Mouse (Mus musculus): Measurements from ENCODE around the gene Cib1.

Gene Cib1

DNA sequence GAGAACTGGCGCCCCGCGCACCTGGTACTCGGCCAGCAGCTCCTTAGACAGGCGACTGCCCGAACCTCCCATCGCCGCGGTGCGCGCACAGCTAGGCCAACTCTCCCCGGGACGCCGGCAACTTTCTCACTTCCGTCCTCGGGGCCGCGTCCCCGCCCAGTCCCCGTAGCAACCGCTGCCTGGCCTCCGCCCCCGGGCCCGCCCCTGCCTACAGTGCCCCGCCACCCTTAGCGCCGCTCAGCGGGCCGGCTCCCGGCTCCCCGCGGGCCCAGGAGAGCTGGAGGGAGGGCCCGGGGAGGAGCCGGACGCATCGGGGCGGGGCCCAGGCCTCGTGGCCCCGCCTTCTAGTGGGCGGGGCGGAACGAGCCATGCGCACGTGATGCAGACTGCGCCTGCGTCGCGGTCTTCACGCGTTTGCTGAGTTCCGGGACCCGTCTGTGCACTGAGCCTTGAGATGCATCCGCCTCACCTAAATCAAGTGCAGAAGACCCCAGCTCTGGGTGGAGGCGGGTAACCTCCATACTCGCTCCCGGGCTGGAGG is at the start of gene Cib1, which contains the start of gene Gdpgp1:
TSS of gene Cib1 (minus strand) at position 325 of the 541 bp plus-strand sequence.
TSS of gene Gdpgp1 (plus strand) at position 377 of the 541 bp plus-strand sequence.
- peak; percentile 97 for DNase-seq (ENCODE audit: extremely low read depth, insufficient read length, low spot score)

DNA sequence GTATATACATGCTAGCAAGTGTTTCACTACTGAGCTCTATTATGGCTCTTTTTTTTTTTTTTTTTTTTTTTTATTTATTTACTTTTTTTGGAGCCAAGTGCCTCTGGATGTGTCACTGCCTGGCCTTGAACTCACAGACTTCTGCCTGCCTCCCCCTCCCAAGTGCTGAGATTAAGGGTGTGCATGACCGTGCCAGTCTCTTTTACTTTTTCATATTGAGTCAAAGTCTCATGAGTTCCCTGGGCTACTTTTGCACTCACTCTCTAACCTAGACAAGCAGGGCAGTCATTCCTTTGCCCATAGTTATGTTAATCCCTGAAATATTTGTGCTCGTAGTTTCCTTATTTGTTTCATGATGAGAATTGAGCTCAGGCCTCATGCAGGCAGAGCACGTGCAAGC is 49.0 kb upstream of the Cib1 start:
- DNase-seq (ENCODE audit: extremely low read depth, insufficient read length, low spot score) = no peak

DNA sequence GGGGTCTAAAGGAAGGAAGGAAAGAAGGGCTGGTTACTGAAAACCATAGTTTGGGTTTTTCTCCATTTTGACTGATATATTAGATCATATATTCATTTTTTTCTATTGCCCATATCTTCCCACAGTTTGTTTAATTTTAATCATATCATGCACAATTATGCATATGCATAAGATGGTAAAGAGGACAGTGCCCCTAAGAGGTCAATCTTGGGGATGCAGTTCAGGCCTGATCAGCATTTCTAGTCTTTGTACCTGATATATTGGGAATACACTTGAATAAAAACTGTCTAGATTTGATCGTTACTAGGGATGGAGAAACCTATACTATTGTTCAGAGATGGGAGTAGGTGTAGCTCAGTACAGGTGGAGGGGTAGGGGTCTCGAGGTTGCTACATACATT is 48.4 kb upstream of the Cib1 start:
- DNase-seq (ENCODE audit: extremely low read depth, insufficient read length, low spot score) = no peak

DNA sequence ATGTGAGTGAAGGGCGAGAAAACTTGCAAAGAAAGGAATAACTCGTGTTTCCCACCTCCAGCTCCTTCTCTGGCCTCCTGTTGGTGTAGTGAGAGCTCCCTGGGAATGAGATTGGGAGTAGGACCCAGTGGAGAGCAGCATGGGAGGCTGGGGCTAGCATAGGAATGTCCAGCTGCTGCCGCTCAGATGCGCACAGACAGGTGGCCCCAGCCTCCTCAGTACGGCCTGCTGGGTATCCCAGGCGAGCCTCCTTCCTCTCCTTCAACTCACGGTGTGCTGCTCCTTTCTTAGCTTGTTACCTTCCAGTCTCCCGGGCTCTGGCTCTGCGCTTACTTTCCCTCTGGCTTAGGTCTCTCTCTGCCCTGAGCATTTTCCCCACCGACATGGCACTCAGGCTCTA is 47.4 kb upstream of the Cib1 start:
- DNase-seq (ENCODE audit: extremely low read depth, insufficient read length, low spot score) = no peak

DNA sequence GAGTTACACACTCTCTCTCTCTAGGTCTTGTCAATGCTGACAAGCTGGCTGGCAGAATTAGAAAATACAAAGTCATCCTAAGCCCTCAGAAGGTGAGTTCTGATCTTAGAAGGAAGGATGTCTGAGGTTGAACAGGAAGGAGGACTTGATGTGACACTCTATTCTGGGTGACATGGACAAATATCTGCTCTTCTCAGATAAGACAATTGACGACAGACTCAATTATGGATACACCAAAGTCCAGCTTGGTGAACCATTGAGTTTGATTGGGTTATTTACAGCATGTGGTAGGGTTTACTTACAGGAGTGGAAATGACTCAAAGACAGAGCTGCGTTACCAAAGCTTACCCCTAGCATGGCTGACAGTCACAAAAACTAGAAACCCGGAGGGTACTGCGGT is 43.8 kb upstream of the Cib1 start:
- no peak for DNase-seq (ENCODE audit: extremely low read depth, insufficient read length, low spot score)

DNA sequence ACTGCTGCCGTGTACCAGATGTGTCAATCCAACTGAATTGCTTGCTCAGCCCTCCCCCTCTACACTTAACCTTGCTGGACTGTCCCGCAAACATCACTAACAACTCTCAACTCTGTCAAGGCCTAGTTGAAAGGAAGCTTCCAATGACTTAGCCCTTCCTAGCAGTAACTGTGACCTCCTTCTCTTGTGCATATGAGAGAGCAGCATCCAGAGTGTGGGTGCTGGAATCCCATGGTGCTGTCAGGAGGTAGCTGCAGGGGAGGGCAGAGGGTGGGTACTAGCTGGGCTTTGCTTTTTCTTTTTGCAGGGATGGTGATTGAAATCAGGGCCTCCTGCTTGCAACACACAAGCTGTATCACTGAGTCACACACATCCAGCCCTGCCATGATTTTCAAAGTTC is 40.8 kb upstream of the Cib1 start:
- no peak for DNase-seq (ENCODE audit: extremely low read depth, insufficient read length, low spot score)

DNA sequence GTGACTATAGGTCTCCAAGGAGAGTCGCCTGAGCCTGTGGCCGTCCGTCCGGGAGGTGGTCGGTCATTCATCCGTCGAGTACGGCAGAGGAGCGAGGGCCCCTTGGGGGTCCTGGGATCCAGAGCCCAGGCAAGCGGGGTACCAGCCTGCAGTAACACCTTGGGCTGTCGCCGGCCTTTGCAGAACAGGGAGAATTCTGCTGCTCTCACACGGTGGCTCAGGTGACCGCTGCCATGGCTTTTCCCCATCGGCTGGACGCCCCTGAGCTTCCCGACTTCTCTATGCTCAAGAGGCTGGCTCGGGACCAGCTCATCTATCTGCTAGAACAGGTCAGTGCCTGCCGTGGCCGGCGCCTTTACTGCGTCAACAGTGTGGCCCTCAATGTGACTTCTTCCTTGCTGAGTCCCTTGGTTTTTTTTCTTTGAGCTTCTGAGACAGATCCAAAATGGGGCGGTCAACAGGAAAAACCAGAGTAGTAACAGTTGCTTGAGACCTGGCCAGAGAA is 37.2 kb upstream of the Cib1 start:
- no peak for DNase-seq (ENCODE audit: extremely low read depth, insufficient read length, low spot score)

DNA sequence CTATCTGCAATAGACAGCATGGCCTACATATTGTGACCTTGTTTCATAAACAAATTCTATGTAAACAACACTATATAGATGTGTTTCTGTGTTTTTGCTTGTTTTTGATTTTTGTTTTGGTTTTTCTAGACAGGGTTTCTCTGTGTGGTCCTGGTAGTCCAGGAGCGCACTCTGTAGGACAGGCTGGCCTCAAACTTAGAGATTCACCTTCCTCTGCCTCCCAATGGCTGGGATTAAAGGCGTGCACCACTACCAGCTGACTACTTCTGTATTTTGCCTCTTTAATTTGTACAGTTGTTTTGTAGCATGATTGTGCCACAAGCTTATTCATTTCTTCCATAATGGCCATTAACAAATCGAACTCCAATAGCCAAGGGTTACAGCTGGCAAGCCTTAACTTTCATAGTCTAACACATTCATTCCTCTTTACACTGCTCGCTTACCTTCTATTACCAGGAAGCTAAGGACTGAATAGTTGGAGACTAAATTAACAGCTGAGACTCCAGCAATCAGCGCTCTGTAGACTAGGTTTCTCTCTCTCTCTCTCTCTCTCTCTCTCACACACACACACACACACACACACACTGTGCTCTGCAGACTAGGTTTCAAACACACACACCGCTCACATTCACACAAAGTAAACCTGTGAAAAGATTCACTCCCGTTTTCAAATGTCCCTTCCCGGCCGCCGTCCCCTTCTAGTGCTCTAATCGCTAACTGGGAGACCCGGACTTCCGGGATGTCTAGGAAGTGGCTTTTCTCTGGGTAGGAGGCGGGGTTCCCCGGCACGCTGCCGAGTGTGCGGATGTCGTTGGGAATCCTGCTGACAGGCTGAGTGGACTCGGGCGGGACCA is 36.5 kb upstream of the Cib1 start, which contains the start of gene Vps33b:
TSS of gene Vps33b (plus strand) at position 753 of the 854 bp plus-strand sequence.
- DNase-seq (ENCODE audit: extremely low read depth, insufficient read length, low spot score) = peak; percentile 87

DNA sequence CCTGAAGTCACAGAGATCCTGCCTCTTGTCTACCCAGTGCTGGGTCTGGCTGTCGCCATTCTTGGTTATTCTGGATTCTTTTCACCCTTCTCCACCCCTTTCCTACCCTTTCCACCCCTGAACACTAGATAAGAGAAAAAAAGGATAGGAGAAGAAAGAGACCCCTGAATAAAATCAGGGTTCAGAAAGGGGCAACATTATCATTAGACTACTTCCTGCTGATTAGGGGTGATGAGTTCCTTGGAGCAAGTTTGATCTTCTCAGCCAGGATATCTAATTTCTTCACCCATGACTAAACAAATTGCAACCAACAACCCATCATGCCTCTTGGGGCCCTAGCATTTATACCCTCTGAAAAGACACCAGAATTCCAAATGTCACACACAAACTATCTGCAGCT is 35.2 kb upstream of the Cib1 start:
- DNase-seq (ENCODE audit: extremely low read depth, insufficient read length, low spot score) = no peak

DNA sequence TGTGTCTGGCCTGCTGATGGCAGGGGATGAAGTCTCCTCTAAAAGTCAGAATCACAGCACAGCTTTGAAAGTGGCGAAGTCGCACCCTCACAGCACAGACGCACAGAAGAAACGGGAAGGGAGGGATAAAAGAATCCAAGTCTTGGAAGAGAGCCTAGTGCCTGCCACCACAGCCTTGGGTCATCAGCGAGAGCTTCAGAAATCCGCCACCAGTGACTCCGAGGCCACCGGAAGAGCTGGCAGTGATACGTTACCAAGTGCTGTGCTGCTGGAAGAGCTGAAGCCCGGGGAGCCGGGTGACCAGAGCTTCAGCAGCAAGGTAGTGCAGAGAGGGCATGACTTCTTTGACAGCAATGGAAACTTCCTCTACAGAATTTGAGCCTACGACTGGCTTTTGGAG is 32.0 kb upstream of the Cib1 start:
- no peak for DNase-seq (ENCODE audit: extremely low read depth, insufficient read length, low spot score)

DNA sequence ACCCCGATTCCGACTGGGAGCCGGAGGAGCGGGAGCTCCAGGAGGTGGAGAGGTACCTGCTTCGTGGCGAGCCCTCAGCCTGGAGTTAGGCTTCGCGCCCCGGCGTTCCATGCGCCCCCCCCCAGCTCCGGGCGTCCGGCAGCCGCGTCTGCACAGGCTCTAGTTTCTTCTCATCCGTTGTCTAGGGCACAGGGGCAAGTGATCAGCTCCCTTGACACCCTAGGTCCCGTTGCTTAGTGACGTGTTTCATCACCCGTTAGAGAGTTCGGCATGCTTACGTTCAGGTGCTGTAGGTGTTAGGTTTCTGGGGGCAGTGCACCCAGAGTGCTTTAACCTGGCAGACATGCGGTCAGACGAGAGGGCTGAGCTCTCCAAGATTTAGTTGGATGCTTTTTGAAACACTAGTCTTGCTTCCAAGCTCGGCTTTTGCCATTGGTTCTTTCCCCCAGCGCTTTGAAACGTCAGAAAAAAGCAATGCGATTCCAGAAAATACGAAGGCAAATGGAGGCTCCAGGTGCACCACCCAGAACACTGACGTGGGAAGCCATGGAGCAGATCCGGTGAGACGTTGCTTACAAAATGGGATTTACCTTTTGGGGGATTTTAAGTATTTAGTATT is 28.9 kb upstream of the Cib1 start:
- no peak for DNase-seq (ENCODE audit: extremely low read depth, insufficient read length, low spot score)

DNA sequence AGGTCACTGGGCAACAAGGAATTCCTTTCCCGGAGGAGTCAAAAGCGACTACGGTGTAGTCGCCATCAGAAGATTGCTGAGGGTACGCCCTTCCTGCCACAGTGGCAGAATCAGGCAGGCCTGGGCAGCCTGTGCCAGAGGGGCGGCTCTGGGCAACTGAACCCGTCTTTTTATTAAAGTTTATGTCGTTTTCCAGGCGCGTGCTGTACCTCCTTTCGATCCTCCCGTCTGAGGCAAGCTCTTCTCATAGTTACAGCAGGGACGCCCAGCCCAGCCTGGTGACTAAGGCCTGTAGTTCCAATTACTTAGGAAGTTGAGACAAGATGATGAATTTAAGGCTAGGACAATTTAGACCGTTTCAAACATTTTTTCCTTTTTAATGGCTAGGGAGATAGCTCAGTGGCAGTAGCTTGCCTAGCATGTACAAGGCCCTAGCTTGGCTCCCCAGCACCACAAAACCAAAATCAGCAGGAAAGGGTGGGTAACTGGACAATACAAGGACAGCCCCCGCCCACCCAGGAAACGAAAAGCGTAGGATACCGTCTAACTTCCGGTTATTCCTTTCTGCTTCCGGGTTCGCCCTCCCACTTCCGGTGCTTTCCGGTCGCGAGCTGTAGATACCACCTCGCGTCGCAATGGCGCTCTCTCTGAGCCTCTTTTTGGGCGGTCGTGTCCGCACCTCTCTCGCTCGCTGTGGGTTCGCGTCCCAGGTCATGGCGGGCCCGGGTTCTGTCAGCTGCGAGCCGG is 28.2 kb upstream of the Cib1 start, which contains the start of gene Ngrn:
TSS of gene Ngrn (plus strand) at position 591 of the 747 bp plus-strand sequence.
- DNase-seq (ENCODE audit: extremely low read depth, insufficient read length, low spot score) = peak; percentile 75

DNA sequence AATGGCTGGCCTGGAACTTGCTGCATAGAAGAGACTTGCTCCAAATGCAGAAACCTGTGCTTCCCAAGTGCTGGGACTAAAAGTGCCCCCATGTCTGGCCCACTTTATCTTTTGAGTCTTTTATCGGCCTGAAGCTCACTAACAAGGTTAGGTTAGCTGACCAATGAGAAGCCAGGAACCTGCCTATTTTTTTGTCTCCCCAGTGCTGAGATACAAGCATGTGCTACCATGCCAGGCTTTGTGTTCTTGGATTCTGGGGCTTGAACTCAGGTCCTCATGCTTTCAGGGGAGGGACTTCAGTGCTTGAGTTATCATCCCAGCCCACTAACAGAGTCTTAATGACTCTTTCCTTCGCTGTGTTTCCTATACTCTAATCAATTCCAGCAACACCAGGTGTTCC is 25.1 kb upstream of the Cib1 start:
- no peak for DNase-seq (ENCODE audit: extremely low read depth, insufficient read length, low spot score)

DNA sequence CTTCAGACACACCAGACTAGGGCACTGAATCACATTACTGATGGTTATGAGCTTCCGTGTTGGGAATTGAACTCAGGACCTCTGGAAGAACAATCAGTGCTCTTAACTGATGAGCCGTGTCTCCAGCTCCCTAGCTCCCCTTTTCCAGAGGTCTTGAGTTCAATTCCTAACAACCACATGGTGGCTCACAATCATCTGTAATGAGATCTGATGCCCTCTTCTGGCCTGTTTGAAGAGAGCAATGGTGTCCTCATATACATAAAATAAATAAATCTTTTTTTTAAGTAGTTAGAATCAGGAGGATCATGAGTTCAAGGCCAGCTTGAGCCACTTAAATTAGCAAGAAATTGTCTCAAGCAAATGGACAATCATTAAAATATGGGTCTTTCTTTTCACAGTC is 23.4 kb upstream of the Cib1 start:
- DNase-seq (ENCODE audit: extremely low read depth, insufficient read length, low spot score) = no peak

DNA sequence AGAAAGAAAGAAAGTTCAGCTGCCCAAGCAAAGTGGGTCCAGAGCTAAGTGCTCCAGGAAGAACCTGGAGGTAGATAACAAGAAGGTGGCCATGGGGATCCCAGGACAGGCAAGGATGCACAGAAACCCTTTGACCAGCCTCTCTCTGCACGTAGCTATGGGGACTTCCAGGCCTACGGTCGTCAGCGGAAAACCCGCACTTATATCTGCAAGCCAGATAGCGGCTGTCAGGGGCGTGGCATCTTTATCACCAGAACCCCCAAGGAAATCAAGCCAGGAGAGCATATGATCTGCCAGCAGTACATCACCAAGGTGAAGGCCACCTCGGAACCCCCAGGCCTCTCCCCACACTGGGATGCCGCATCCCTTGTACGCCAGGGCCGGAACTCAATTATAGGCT is 20.3 kb upstream of the Cib1 start:
- no peak for DNase-seq (ENCODE audit: extremely low read depth, insufficient read length, low spot score)

DNA sequence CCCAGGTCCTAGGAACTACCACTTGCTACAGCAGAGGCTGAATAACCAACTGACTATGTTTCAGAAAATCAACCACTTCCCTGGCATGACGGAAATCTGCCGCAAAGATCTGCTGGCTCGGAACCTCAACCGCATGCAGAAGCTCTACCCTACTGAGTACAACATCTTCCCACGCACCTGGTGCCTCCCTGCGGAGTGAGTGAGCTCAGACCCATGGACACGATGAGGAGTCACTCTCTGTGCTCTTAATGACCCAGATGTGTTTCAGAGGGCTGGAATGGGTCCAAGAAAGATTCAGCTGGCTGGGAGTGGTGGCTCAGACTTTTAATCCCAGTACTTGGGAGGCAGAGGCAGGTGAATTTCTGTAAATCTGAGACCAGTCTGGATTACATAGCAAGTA is 19.8 kb upstream of the Cib1 start:
- DNase-seq (ENCODE audit: extremely low read depth, insufficient read length, low spot score) = no peak

DNA sequence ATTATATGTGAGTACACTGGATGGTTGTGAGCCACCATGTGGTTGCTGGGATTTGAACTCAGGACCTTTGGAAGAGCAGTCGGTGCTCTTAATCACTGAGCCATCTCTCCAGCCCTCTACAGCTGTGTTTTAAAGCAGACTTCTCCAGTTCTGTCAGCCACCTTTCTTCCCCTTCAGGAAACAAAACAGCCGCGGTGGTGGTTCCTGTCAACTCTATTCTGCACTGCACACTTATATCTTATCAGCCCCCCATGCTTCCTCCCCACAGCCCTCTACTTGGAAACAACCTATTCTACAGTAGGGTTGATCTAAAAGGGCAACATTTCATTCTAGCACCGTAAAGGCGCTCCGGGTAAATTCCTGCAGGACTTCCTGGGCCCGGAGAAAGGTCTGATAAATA is 14.2 kb upstream of the Cib1 start:
- no peak for DNase-seq (ENCODE audit: extremely low read depth, insufficient read length, low spot score)

DNA sequence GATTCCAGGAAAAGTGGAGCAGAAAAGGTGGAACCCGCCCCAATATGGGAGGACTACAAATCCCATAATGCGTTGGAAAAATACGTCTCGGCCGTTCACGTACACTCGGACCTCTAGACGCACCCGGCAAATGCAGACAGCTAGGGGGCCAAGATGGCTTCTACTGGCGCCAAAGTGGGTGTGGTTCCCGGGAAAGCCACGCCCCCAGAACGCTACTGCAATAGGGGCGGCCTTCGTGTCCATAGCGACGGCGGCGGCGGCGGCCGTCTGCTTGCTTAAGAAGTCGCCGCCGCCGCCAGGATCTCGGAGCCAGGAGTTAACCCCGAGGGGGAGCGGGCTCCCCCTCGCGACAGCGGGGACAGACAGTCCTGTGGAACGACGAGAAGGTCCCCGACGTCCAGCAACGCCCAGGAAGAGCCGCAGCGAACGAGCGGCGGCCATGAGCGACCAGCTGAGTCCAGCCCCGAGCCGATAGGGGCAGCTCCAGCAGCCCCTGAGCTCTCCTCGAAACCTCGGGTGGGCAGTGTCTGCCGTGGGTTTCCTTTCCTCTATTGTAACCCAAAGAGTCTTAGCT is 13.6 kb upstream of the Cib1 start, which contains the start of gene Ttll13:
TSS of gene Ttll13 (plus strand) at position 229 of the 574 bp plus-strand sequence.
- DNase-seq (ENCODE audit: extremely low read depth, insufficient read length, low spot score) = peak; percentile 98

DNA sequence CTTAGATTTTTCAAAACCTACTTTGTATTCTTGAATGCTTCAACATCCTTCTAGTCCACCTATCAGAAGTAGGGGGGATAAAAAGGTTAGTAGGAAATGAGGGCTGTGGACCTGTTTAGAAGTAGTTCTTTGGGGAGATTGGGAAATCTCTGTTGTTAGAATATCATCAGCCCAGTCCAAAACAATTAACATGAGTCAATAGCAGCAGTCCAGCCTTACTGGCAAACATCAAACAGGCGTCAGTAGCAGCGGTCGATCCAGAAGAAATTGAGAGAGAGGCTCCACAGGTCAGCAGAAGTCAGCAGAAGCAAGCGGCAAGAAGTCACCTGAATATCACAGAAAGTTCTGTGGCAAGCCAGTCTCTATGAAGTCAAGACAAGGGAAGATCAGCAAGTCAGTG is 12.2 kb upstream of the Cib1 start:
- DNase-seq (ENCODE audit: extremely low read depth, insufficient read length, low spot score) = no peak

DNA sequence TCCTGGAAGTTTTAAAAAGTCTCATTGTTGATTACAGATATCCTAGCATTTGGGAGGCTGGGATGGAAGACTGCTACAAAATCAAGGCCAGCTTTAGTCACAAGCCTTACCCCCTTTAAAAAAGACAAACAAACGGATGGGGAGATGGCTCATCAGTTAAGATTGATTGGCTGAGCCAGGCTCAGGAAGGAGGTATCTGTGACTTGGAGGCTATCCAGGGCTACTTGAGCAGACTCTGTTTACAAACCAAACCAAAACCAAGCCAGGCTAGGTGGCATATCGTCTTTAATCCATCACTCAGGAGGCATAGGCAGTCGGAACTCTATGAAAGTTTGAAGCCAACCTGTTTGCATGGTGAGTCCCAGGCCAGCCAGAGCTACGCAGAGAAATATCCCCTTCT is 9.0 kb upstream of the Cib1 start:
- DNase-seq (ENCODE audit: extremely low read depth, insufficient read length, low spot score) = no peak
